Mouse (Mus musculus) liver, embryonic 14.5 days (tissue): ENCODE data around the gene Kcnmb1. TPM values are rescaled to one million over a fixed set of nuclear protein-coding genes. Genes with fewer than 3 reads are reported as not detected.

Source experiments
- ATAC-seq: fragments of 200-750 bp; cut with Nextera tagmentation; 2 replicates; pipeline ENCODE4 v1.8.0; 2017; ENCODE audit warnings: moderate number of reproducible peaks, mild to moderate bottlenecking, moderate library complexity; ENCODE audit not compliant: insufficient read depth
- DNase-seq, 3 experiments: peaks; one replicate each; pipeline ENCODE4 v3.0.0-alpha.2; 2012 to 2013; ENCODE audit warnings: low read depth in 3 of 3, low spot score in 3 of 3
- H3K27ac ChIP-seq: fragments of 300-500 bp; sonication (generic); 2 replicates; pipeline ENCODE4 v1.5.1; 2014; ENCODE audit warnings: moderate library complexity, mild to moderate bottlenecking, control low read depth, inconsistent platforms
- H3K27me3 ChIP-seq: fragments of 300-500 bp; sonication (generic); 2 replicates; pipeline ENCODE4 v1.6.1; 2014; ENCODE audit warnings: mild to moderate bottlenecking, low read length, moderate library complexity; ENCODE audit not compliant: control insufficient read depth, insufficient read depth
- H3K36me3 ChIP-seq: fragments of 300-500 bp; sonication (generic); replicated peaks from 2 replicates; pipeline ENCODE4 v1.6.1; 2014; ENCODE audit warnings: low read depth; ENCODE audit not compliant: control insufficient read depth, insufficient read depth
- H3K4me1 ChIP-seq, 2 experiments: fragments of 200-500 bp in 1 of 2; fragments of 300-500 bp in 1 of 2; sonication (generic) in 1 of 2; replicated peaks; 2 replicates each; pipeline ENCODE4 v1.6.1; 2012 to 2014; ENCODE audit warnings: antibody characterized with exemption in 1 of 2, inconsistent platforms in 1 of 2, low read length in 1 of 2; ENCODE audit not compliant: control insufficient read depth in 2 of 2, insufficient read depth in 2 of 2
- H3K4me2 ChIP-seq: fragments of 300-500 bp; sonication (generic); 2 replicates; pipeline ENCODE4 v1.6.1; 2014; ENCODE audit warnings: low read depth, mild to moderate bottlenecking, control low read depth, moderate library complexity
- H3K4me3 ChIP-seq, 2 experiments: fragments of 200-500 bp in 1 of 2; fragments of 300-500 bp in 1 of 2; sonication (generic) in 1 of 2; 2 replicates each; pipeline ENCODE4 v1.5.1; 2012 to 2014; ENCODE audit warnings: low read depth in 2 of 2, low read length in 2 of 2, mild to moderate bottlenecking in 2 of 2, control low read depth in 1 of 2, inconsistent platforms in 1 of 2, moderate library complexity in 1 of 2; ENCODE audit not compliant: insufficient read depth in 1 of 2
- H3K9ac ChIP-seq: fragments of 300-500 bp; sonication (generic); replicated peaks from 2 replicates; pipeline ENCODE4 v1.6.1; 2014; ENCODE audit warnings: mild to moderate bottlenecking, control low read depth, moderate library complexity
- H3K9me3 ChIP-seq: fragments of 300-500 bp; sonication (generic); 2 replicates; pipeline ENCODE4 v1.6.1; 2016; ENCODE audit warnings: low read length, mixed read lengths; ENCODE audit not compliant: control insufficient read depth
- CTCF ChIP-seq: IDR thresholded peaks from 2 replicates; pipeline ENCODE4 v1.5.1; 2016; ENCODE audit warnings: antibody characterized with exemption, low read depth, control low read depth
- EP300 ChIP-seq: IDR thresholded peaks from 2 replicates; pipeline ENCODE4 v1.6.1; 2016; ENCODE audit warnings: antibody characterized with exemption, low read depth
- WGBS: fragments of 180-500 bp; shearing (Covaris S2); extraction: QIAGEN DNeasy Blood & Tissue Kit; methylation state at CpG from one replicate; pipeline ENCODE4 v1.1.7; 2014; ENCODE audit not compliant: insufficient replicate concordance; 5-methylcytosine and 5-hydroxymethylcytosine counted together
- polyA plus RNA-seq, 2 experiments: library from polyadenylated mRNA; depleted of rRNA in 1 of 2; stranded (reverse) in 1 of 2; unstranded in 1 of 2; fragments of >200 nt; fragmentation: Nextera tagmentation in 1 of 2; extraction: Ambion mirVana in 1 of 2; gene quantifications; 2 replicates each; pipeline versions ENCODE4 v1.2.1 to v1.2.3; 2012 to 2014

Gene Kcnmb1
- polyA plus RNA-seq, 2 experiments = 0.03 TPM; not detected in 1

GRCm38 (mm10) chr11:33932386-33933111 lies 30.3 kb upstream of the Kcnmb1 start:
- peak overlapping the region; percentile 11; the same call in 1 of the 2 replicates for H3K4me2 ChIP-seq

GRCm38 (mm10) chr11:33934286-33934685 lies 28.5 kb upstream of the Kcnmb1 start:
- TF ChIP-seq EP300 (no peak), CTCF (peak; percentile 75)
- Histone ChIP-seq H3K36me3 (no peaks in the 10 kb centered on the region), H3K27ac (no peak overlapping the region), H3K27me3 (no peaks in the 10 kb centered on the region), H3K9me3 (no peaks in the 10 kb centered on the region), H3K4me3 (no peak overlapping the region), H3K4me2 (no peak overlapping the region), H3K9ac (no peak overlapping the region), H3K4me1 (peaks cover 0 to 13% of the 10 kb centered on the region in 2 experiments; a peak in 2 of 4 replicates)
- DNase-seq (no peak), ATAC-seq (no peak)
- WGBS = 52% methylated on average over 9 of the region's 9 CpGs

More at GRCm38 (mm10) chr11:33932386-33933111, 30.3 kb upstream of the Kcnmb1 start:
- H3K36me3 ChIP-seq = no peaks in the 10 kb centered on the region
- no peaks in the 10 kb centered on the region for H3K9me3 ChIP-seq
- H3K4me3 ChIP-seq = no peak overlapping the region
- ATAC-seq = no peak
- peaks cover 0 to 6% of the 10 kb centered on the region in 2 experiments; a peak in 2 of 4 replicates for H3K4me1 ChIP-seq
- WGBS = 38% methylated on average over 18 of the region's 18 CpGs
- DNase-seq = no peak
- H3K27ac ChIP-seq = no peak overlapping the region
- TF ChIP-seq EP300 (no peak), CTCF (no peak)
- H3K9ac ChIP-seq = no peak overlapping the region
- H3K27me3 ChIP-seq = no peaks in the 10 kb centered on the region

- H3K9ac ChIP-seq = no peak overlapping the region
- WGBS = 61% methylated on average over 8 of the region's 8 CpGs
These were observed 25.2 kb upstream of the Kcnmb1 start for GRCm38 (mm10) chr11:33937641-33938040.

GRCm38 (mm10) chr11:33938561-33939274 lies 24.1 kb upstream of the Kcnmb1 start:
- H3K4me3 ChIP-seq = no peak overlapping the region
- no peak overlapping the region for H3K4me2 ChIP-seq
- no peak for TF ChIP-seq EP300
- TF ChIP-seq CTCF = no peak
- no peaks in the 10 kb centered on the region for H3K9me3 ChIP-seq
- H3K36me3 ChIP-seq = no peaks in the 10 kb centered on the region
- H3K9ac ChIP-seq = no peak overlapping the region
- ATAC-seq (no peak), DNase-seq (no peak)
- WGBS = 14% methylated on average over 7 of the region's 7 CpGs
- H3K27ac ChIP-seq = no peak overlapping the region
- H3K27me3 ChIP-seq = no peaks in the 10 kb centered on the region
- peaks cover 0 to 8% of the 10 kb centered on the region in 2 experiments; a peak in 2 of 4 replicates for H3K4me1 ChIP-seq

More at GRCm38 (mm10) chr11:33937641-33938040, 25.2 kb upstream of the Kcnmb1 start:
- Histone ChIP-seq H3K4me3 (no peak overlapping the region), H3K27me3 (no peaks in the 10 kb centered on the region), H3K9me3 (no peaks in the 10 kb centered on the region), H3K27ac (no peak overlapping the region), H3K36me3 (no peaks in the 10 kb centered on the region), H3K4me1 (peaks cover 0 to 8% of the 10 kb centered on the region in 2 experiments; a peak in 2 of 4 replicates), H3K4me2 (no peak overlapping the region)
- DNase-seq (no peak), ATAC-seq (no peak)
- TF ChIP-seq EP300 (no peak), CTCF (no peak)
